Mouse (Mus musculus) heart, postnatal 25 days (tissue): Measurements from ENCODE around the gene Cdh4. TPM values are rescaled to one million over a fixed set of nuclear protein-coding genes. Genes with fewer than 3 reads are reported as not detected.

ENCODE experiments used
- DNase-seq: peaks from one replicate; pipeline ENCODE4 v3.0.0; 2022; ENCODE audit warnings: low spot score
- intact Hi-C: fragments of 180-260 bp; cut with DNase I; formaldehyde crosslinking; loops from one replicate; pipeline ENCODE4 v1.15.1; 2025
- total RNA-seq, 2 experiments: library from RNA; stranded (reverse); gene quantifications; 2 replicates each; pipeline ENCODE4 v1.2.3; 2021

The Cdh4 gene
- total RNA-seq, 2 experiments from 2014 or later, result 0.44 to 0.61 TPM

GRCm38 (mm10) chr2:179813035-179813827, 371.0 kb downstream of the Cdh4 start:
- intact Hi-C loops, result no loop called here
- DNase-seq, result no peak

- no peak for DNase-seq
- intact Hi-C loops, result no loop called here
Measured at GRCm38 (mm10) chr2:179824776-179825326, 382.6 kb downstream of the Cdh4 start.

GRCm38 (mm10) chr2:179828968-179829367, 386.7 kb downstream of the Cdh4 start:
- DNase-seq, result no peak
- intact Hi-C loops, result no loop called here

- intact Hi-C loops, result loop anchor here (2.0 kb wide), 1 partner anchor 45 kb away; no protein-coding TSS in a partner anchor
- no peak for DNase-seq
Measured at GRCm38 (mm10) chr2:179829972-179830371, 387.7 kb downstream of the Cdh4 start.

- no peak for DNase-seq
- intact Hi-C loops, result no loop called here
Measured at GRCm38 (mm10) chr2:179834892-179835291, 392.7 kb downstream of the Cdh4 start.

GRCm38 (mm10) chr2:179835570-179835969, 393.3 kb downstream of the Cdh4 start:
- intact Hi-C loops, result no loop called here

GRCm38 (mm10) chr2:179837186-179837585, 395.0 kb downstream of the Cdh4 start:
- intact Hi-C loops, result no loop called here
- DNase-seq, result no peak

More at GRCm38 (mm10) chr2:179835570-179835969, 393.3 kb downstream of the Cdh4 start:
- no peak for DNase-seq

- DNase-seq, result no peak
- intact Hi-C loops, result no loop called here
Measured at GRCm38 (mm10) chr2:179838036-179838435, 395.8 kb downstream of the Cdh4 start.

- no peak for DNase-seq
- intact Hi-C loops, result no loop called here
Measured at GRCm38 (mm10) chr2:179842610-179843389, 400.6 kb downstream of the Cdh4 start.

- no peak for DNase-seq
- intact Hi-C loops, result no loop called here
Measured at GRCm38 (mm10) chr2:179849732-179850131, 407.5 kb downstream of the Cdh4 start.

GRCm38 (mm10) chr2:179852169-179852568, 409.9 kb downstream of the Cdh4 start:
- intact Hi-C loops, result no loop called here
- no peak for DNase-seq

- intact Hi-C loops, result no loop called here
- DNase-seq, result no peak
Measured at GRCm38 (mm10) chr2:179852862-179853261, 410.6 kb downstream of the Cdh4 start.

GRCm38 (mm10) chr2:179853892-179854291, 411.7 kb downstream of the Cdh4 start:
- intact Hi-C loops, result no loop called here
- DNase-seq, result no peak

- DNase-seq, result no peak
- intact Hi-C loops, result no loop called here
Measured at GRCm38 (mm10) chr2:179857086-179857485, 414.9 kb downstream of the Cdh4 start.

- no peak for DNase-seq
- intact Hi-C loops, result no loop called here
Measured at GRCm38 (mm10) chr2:179862676-179863075, 420.4 kb downstream of the Cdh4 start.

GRCm38 (mm10) chr2:179863266-179863665, 421.0 kb downstream of the Cdh4 start:
- no peak for DNase-seq

GRCm38 (mm10) chr2:179865097-179865496, 422.9 kb downstream of the Cdh4 start:
- intact Hi-C loops, result no loop called here
- DNase-seq, result no peak

More at GRCm38 (mm10) chr2:179863266-179863665, 421.0 kb downstream of the Cdh4 start:
- intact Hi-C loops, result no loop called here

- no peak for DNase-seq
- intact Hi-C loops, result no loop called here
Measured at GRCm38 (mm10) chr2:179867669-179868068, 425.4 kb downstream of the Cdh4 start.

GRCm38 (mm10) chr2:179869871-179870270, 427.6 kb downstream of the Cdh4 start:
- intact Hi-C loops, result loop anchor here (10.0 kb wide), 3 partner anchors 295 to 795 kb away; no protein-coding TSS in a partner anchor
- DNase-seq, result no peak

- intact Hi-C loops, result loop anchor here (10.0 kb wide), 3 partner anchors 298 to 798 kb away; no protein-coding TSS in a partner anchor
- DNase-seq, result no peak
Measured at GRCm38 (mm10) chr2:179872724-179873123, 430.5 kb downstream of the Cdh4 start.
